Mouse (Mus musculus) C2C12 (cell line): ENCODE measurements around the gene Actr3.
"Not testable (repeated sequence)": the region's sequence is repeated elsewhere in the genome, so short reads cannot be mapped to it uniquely, and the experiment has no call there.

ENCODE experiments used
- CEBPB ChIP-seq: IDR thresholded peaks from one replicate; pipeline ENCODE4 v1.6.1; 2011; ENCODE audit warnings: low read depth, mild to moderate bottlenecking, control low read depth, moderate library complexity
- CTCF ChIP-seq: IDR thresholded peaks from one replicate; pipeline ENCODE4 v1.5.1; 2011; ENCODE audit not compliant: control insufficient read depth, insufficient read depth, insufficient read length
- FOSL1 ChIP-seq: IDR thresholded peaks from one replicate; pipeline ENCODE4 v1.8.0; 2011; ENCODE audit warnings: mild to moderate bottlenecking, low read length; ENCODE audit not compliant: poor library complexity, insufficient read depth, severe bottlenecking
- MAX ChIP-seq: IDR thresholded peaks from one replicate; pipeline ENCODE4 v1.6.1; 2011; ENCODE audit warnings: mild to moderate bottlenecking, control low read depth
- MYOD1 ChIP-seq: IDR thresholded peaks from one replicate; pipeline ENCODE4 v1.6.1; 2011; ENCODE audit warnings: low read depth; ENCODE audit not compliant: control insufficient read depth, insufficient read length
- MYOG ChIP-seq: IDR thresholded peaks from one replicate; pipeline ENCODE4 v1.6.1; 2011; ENCODE audit not compliant: control insufficient read depth, insufficient read length; ENCODE audit errors: extremely low read depth
- USF1 ChIP-seq: IDR thresholded peaks from one replicate; pipeline ENCODE4 v1.6.1; 2011; ENCODE audit warnings: low read depth, mild to moderate bottlenecking, control low read depth, moderate library complexity

- not testable (repeated sequence) for TF ChIP-seq CTCF, MYOG, MAX, USF1, MYOD1, FOSL1, CEBPB
Observed at GRCm38 (mm10) chr1:125393324-125393723, 42.2 kb downstream of the Actr3 start.
